9 mouse cellular contexts compared by ENCODE assay signal in the genomic region with DNA sequence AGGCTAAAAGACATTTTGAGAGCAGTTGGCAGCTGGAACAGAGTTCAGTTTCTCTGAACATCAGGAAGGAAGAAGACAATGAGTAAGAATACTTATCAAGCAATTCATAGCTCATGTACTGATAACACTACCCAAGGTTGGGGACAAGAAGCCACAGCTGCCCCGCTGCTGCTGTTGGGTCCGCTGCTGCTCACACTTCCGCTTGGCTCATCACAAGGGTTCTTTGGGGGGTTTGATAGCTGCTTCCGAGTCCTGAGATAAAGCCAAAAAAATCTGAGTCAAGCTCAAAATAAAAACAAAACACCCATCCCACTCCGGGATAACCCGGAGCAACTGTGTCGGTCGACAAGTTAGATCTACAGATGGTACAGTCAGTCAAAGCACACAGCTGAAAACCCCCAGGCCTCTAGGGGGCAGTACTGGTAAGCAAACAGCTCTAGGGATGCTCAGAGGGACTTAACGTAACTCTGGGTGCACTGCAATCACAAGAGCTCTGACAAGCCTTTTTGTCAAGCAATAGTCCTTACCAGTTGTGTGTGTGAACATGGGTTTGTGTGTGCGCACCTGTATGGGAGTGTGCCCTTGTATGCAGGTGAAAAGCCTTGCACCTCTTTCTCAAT.
DNase-seq lines count a peak whose midpoint lies in the region; ATAC-seq and TF ChIP-seq lines count a peak whose summit lies in the region.
"Had no signal": no experiment of that assay in that cellular context is flagged by ENCODE, and none has a peak within 500 bp of the region (broad histone marks: within the 10 kb centered on the region; RNA-seq: fewer than 3 reads in every experiment).

No protein-coding gene starts in this region.

- H3K4me2 ChIP-seq in intestine, postnatal 0 days (replicated peaks; ENCODE audit: low read depth) = no peak overlapping the region
- H3K4me2 ChIP-seq in intestine, embryonic 15.5 days (replicated peaks) = no peak overlapping the region

- no peak for TF ChIP-seq POLR2A in spleen, adult 2 months (IDR thresholded peaks at IDR 0.05; ENCODE audit: low read depth, low read length)

- H3K4me1 ChIP-seq in intestine, postnatal 0 days (replicated peaks; ENCODE audit: control insufficient read depth, insufficient read depth, low read length) = no peaks in the 10 kb centered on the region
- no peaks in the 10 kb centered on the region for H3K4me1 ChIP-seq in intestine, embryonic 15.5 days (replicated peaks)
- H3K4me1 ChIP-seq in spleen, adult 2 months (ENCODE audit: control insufficient read depth, insufficient read depth, insufficient read length) = no peaks in the 10 kb centered on the region

- WGBS in intestine, postnatal 0 days = 88% methylated on average over 10 of the region's 10 CpGs
- WGBS in intestine, embryonic 15.5 days = 90% methylated on average over 10 of the region's 10 CpGs
- 83% methylated on average over 10 of the region's 10 CpGs for WGBS in spleen, adult 2 months

- H3K27me3 ChIP-seq in intestine, postnatal 0 days (replicated peaks; ENCODE audit: control insufficient read depth, insufficient read depth, low read length) = no peaks in the 10 kb centered on the region
- H3K27me3 ChIP-seq in intestine, embryonic 15.5 days (replicated peaks) = no peaks in the 10 kb centered on the region
- H3K27me3 ChIP-seq in spleen, adult 2 months (ENCODE audit: control insufficient read depth, insufficient read depth, low read length) = no peaks in the 10 kb centered on the region
- H3K27me3 ChIP-seq: lung, embryonic 15.5 days had no signal

- no peak for ATAC-seq in intestine, postnatal 0 days
- no peak for ATAC-seq in intestine, embryonic 15.5 days
- ATAC-seq in common myeloid progenitor, adult 5-6 weeks (replicated peaks; ENCODE audit: low read depth, poor library complexity, severe bottlenecking) = 0 out of 2 replicates have a peak, but pooled peaks have one; percentile 61

- no peak overlapping the region for H3K27ac ChIP-seq in intestine, postnatal 0 days (ENCODE audit: low read depth, low read length)
- no peak overlapping the region for H3K27ac ChIP-seq in intestine, embryonic 15.5 days
- no peak overlapping the region for H3K27ac ChIP-seq in spleen, adult 2 months (ENCODE audit: insufficient read depth, low read length)
- H3K27ac ChIP-seq: lung, embryonic 15.5 days had no signal

- peak in 1 of 2 experiments; percentile 25 for DNase-seq in spleen, adult 2 months (ENCODE audit: low read depth in 1 of 2, low spot score in 2 of 2)
- no peak for DNase-seq in spleen, adult 12 weeks (ENCODE audit: low spot score)
- DNase-seq in thymus, postnatal 4 days = peak; percentile 66
- DNase-seq in frontal cortex, postnatal 14 days (ENCODE audit: low spot score in 2 of 2) = no peak
- no peak for DNase-seq in layer of hippocampus, postnatal 36 days

- no peak overlapping the region for H3K4me3 ChIP-seq in intestine, postnatal 0 days (ENCODE audit: low read depth, low read length)
- H3K4me3 ChIP-seq in intestine, embryonic 15.5 days (replicated peaks) = no peak overlapping the region
- H3K4me3 ChIP-seq in spleen, adult 2 months (ENCODE audit: extremely low read depth, insufficient read depth, insufficient read length) = no peak overlapping the region
- H3K4me3 ChIP-seq: lung, embryonic 15.5 days had no signal

- TF ChIP-seq CTCF in intestine, postnatal 0 days (IDR thresholded peaks at IDR 0.05; ENCODE audit: low read depth) = peak; percentile 56
- peak; percentile 7; the same call in 1 of the 2 replicates for TF ChIP-seq CTCF in spleen, adult 2 months (IDR thresholded peaks at IDR 0.05; ENCODE audit: extremely low read depth, insufficient read depth, insufficient read length, insufficient replicate concordance)

- H3K9ac ChIP-seq in intestine, postnatal 0 days (ENCODE audit: low read depth, low read length) = no peak overlapping the region
- H3K9ac ChIP-seq in intestine, embryonic 15.5 days = no peak overlapping the region
- H3K9ac ChIP-seq: lung, embryonic 15.5 days had no signal

- H3K9me3 ChIP-seq in intestine, postnatal 0 days (ENCODE audit: control insufficient read depth) = no peaks in the 10 kb centered on the region
- H3K9me3 ChIP-seq in intestine, embryonic 15.5 days = no peaks in the 10 kb centered on the region
- H3K9me3 ChIP-seq: lung, embryonic 15.5 days had no signal

- no peaks in the 10 kb centered on the region for H3K36me3 ChIP-seq in intestine, postnatal 0 days (ENCODE audit: control insufficient read depth, insufficient read depth)
- no peaks in the 10 kb centered on the region for H3K36me3 ChIP-seq in intestine, embryonic 15.5 days
- H3K36me3 ChIP-seq in spleen, adult 2 months (ENCODE audit: control insufficient read depth, insufficient read depth, low read length) = no peaks in the 10 kb centered on the region
- H3K36me3 ChIP-seq: lung, embryonic 15.5 days had no signal
